Mouse (Mus musculus) kidney, postnatal 0 days (tissue): ENCODE measurements around the gene Cfap20. TPM values are rescaled to one million over a fixed set of nuclear protein-coding genes. Genes with fewer than 3 reads are reported as not detected.

Experiments used
- ATAC-seq: fragments of 200-750 bp; cut with Nextera tagmentation; replicated peaks from 2 replicates; pipeline ENCODE4 v1.8.0; 2017; ENCODE audit warnings: low read depth, moderate number of reproducible peaks, moderate TSS enrichment, moderate library complexity; ENCODE audit not compliant: low FRiP score
- DNase-seq: peaks from one replicate; pipeline ENCODE4 v3.0.0-alpha.2; 2016; ENCODE audit warnings: low spot score
- H3K27ac ChIP-seq: fragments of 300-500 bp; sonication (generic); 2 replicates; pipeline ENCODE4 v1.5.1; 2014; ENCODE audit warnings: mild to moderate bottlenecking
- H3K27me3 ChIP-seq: fragments of 300-500 bp; sonication (generic); 2 replicates; pipeline ENCODE4 v1.6.1; 2014; ENCODE audit warnings: low read length, mixed read lengths; ENCODE audit not compliant: insufficient read depth
- H3K36me3 ChIP-seq: fragments of 300-500 bp; sonication (generic); 2 replicates; pipeline ENCODE4 v1.6.1; 2014; ENCODE audit warnings: low read length, mixed read lengths; ENCODE audit not compliant: insufficient read depth
- H3K4me1 ChIP-seq: fragments of 300-500 bp; sonication (generic); replicated peaks from 2 replicates; pipeline ENCODE4 v1.6.1; 2014; ENCODE audit warnings: antibody characterized with exemption, low read length, mixed read lengths; ENCODE audit not compliant: insufficient read depth
- H3K4me2 ChIP-seq: fragments of 300-500 bp; sonication (generic); 2 replicates; pipeline ENCODE4 v1.6.1; 2014; ENCODE audit warnings: mild to moderate bottlenecking, low read length, moderate library complexity, mixed read lengths
- H3K4me3 ChIP-seq: fragments of 300-500 bp; sonication (generic); replicated peaks from 2 replicates; pipeline ENCODE4 v1.5.1; 2014; ENCODE audit warnings: low read depth, low read length
- H3K9ac ChIP-seq: fragments of 300-500 bp; sonication (generic); 2 replicates; pipeline ENCODE4 v1.6.1; 2014; ENCODE audit warnings: low read depth, low read length
- H3K9me3 ChIP-seq: fragments of 300-500 bp; sonication (generic); replicated peaks from 2 replicates; pipeline ENCODE4 v1.6.1; 2016; ENCODE audit warnings: low read length, inconsistent platforms, mixed read lengths
- CTCF ChIP-seq: IDR thresholded peaks from 2 replicates; pipeline ENCODE4 v1.5.1; 2016; ENCODE audit warnings: antibody characterized with exemption, low read depth, mild to moderate bottlenecking, moderate library complexity
- WGBS: fragments of 180-500 bp; shearing (Covaris S2); extraction: QIAGEN DNeasy Blood & Tissue Kit; methylation state at CpG from one replicate; pipeline ENCODE4 v1.1.7; 2014; 5-methylcytosine and 5-hydroxymethylcytosine counted together
- polyA plus RNA-seq: library from polyadenylated mRNA; unstranded; fragments of >200 nt; fragmentation: Nextera tagmentation; extraction: Ambion mirVana; gene quantifications from 2 replicates; pipeline ENCODE4 v1.2.1, GENCODE M21; 2015

Cfap20 gene
- polyA plus RNA-seq, 1 experiment from 2014 or later: 126 TPM

DNA sequence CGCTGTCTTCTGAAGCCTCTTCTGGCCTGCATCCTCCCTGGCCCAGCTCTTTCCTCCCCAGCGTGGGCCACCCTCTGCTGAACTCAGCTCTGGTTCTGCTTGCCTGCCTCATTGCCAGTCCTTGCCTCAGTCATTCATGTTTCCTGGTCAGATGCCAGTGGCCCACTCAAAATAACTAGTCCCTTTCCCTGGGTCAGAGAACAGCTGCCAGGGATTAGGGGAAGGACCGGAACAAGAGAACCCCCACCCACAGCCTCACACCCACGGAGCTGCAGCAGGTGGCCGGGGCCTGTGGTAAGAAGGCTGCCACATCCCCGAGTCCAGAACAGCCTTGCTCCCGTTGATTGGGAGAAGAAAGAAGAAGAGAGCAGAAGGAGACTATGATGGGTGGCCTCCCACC, 33.6 kb downstream of the Cfap20 start:
- H3K4me2 ChIP-seq: no peak overlapping the region
- no peaks in the 10 kb centered on the region for H3K36me3 ChIP-seq
- H3K9me3 ChIP-seq: no peaks in the 10 kb centered on the region
- H3K9ac ChIP-seq: no peak overlapping the region
- no peaks in the 10 kb centered on the region for H3K4me1 ChIP-seq
- H3K4me3 ChIP-seq: no peak overlapping the region
- WGBS: 71% methylated on average over 7 of the region's 7 CpGs
- no peaks in the 10 kb centered on the region for H3K27me3 ChIP-seq
- ATAC-seq (no peak), DNase-seq (no peak)
- no peak for TF ChIP-seq CTCF
- no peak overlapping the region for H3K27ac ChIP-seq

DNA sequence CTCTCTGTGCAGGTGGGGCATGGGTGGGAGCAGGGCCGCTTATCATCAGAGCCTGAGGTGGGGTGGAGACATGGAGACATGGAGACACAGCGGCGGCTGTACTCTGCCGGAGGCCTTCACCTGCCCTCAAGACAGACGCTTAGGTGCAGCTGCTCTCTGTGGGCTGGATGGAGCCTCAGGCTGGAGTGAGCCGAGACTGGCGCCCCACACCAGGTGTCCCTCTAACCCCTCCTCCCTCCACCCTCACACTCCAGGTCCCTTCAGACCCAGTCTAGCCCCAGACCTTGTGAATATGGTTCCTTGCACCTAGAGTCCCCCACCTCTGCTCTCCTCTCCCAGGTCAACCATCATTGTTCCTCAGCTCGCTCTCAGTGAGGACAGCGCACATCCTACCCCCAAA, 35.5 kb downstream of the Cfap20 start:
- no peak overlapping the region for H3K4me3 ChIP-seq
- 76% methylated on average over 9 of the region's 9 CpGs for WGBS
- no peak overlapping the region for H3K9ac ChIP-seq

DNA sequence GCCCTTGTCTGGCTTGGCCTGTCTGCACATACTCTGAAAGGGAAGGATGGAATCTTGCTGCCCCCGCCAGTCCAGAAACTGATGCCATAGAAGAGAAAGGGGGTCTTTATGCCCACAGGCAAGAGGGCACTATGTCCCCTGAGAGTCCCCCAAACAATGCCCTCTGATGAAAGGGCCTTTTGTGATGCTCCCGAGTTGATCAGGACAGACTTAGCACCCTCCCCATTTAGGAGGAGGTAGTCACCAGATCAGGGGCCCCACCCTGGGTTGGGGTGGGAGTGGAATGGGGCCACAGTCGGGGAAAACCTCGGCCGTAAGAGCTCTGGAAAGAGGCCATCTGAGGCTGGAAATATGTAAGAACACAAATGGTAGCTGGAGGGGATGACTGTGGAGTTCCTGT, 37.5 kb downstream of the Cfap20 start:
- H3K27ac ChIP-seq: no peak overlapping the region
- no peaks in the 10 kb centered on the region for H3K27me3 ChIP-seq
- no peaks in the 10 kb centered on the region for H3K9me3 ChIP-seq
- no peak for TF ChIP-seq CTCF
- H3K9ac ChIP-seq: no peak overlapping the region
- no peak overlapping the region for H3K4me2 ChIP-seq
- WGBS: 63% methylated on average over 5 of the region's 5 CpGs
- DNase-seq: no peak
- H3K36me3 ChIP-seq: no peaks in the 10 kb centered on the region
- no peak for ATAC-seq
- no peak overlapping the region for H3K4me3 ChIP-seq
- peaks cover 12% of the 10 kb centered on the region; the same call in 1 of the 2 replicates for H3K4me1 ChIP-seq

More for the DNA sequence above, 35.5 kb downstream of the Cfap20 start:
- Histone ChIP-seq H3K27ac (no peak overlapping the region), H3K27me3 (no peaks in the 10 kb centered on the region), H3K9me3 (no peaks in the 10 kb centered on the region), H3K36me3 (no peaks in the 10 kb centered on the region), H3K4me1 (peaks cover 12% of the 10 kb centered on the region; the same call in 1 of the 2 replicates), H3K4me2 (no peak overlapping the region)
- no peak for TF ChIP-seq CTCF
- no peak for ATAC-seq
- no peak for DNase-seq

DNA sequence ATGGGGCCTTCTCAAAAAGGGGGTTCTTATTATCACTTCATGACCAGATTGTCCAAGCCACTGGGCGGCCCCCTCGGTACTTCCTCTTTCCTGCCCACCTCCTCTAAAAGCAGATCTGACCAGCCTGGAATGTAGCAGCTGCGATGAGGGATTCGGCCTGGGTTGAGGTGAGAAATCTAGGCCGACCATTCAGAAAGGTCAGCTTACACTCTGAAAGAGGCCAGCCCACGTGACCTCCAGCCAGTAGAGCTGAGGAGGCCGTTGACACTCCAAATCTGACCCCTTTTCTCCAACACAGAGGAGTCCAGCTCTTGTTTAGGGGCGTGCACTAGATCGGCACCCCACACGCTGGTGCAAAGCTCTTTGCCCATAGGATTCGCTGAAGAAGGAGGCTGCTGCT, 37.9 kb downstream of the Cfap20 start:
- Histone ChIP-seq H3K4me1 (peaks cover 12% of the 10 kb centered on the region; the same call in 1 of the 2 replicates), H3K9ac (no peak overlapping the region), H3K4me2 (no peak overlapping the region), H3K9me3 (no peaks in the 10 kb centered on the region), H3K27ac (no peak overlapping the region), H3K4me3 (no peak overlapping the region), H3K36me3 (no peaks in the 10 kb centered on the region), H3K27me3 (no peaks in the 10 kb centered on the region)
- no peak for TF ChIP-seq CTCF
- no peak for DNase-seq
- 39% methylated on average over 11 of the region's 11 CpGs for WGBS
- ATAC-seq: no peak

DNA sequence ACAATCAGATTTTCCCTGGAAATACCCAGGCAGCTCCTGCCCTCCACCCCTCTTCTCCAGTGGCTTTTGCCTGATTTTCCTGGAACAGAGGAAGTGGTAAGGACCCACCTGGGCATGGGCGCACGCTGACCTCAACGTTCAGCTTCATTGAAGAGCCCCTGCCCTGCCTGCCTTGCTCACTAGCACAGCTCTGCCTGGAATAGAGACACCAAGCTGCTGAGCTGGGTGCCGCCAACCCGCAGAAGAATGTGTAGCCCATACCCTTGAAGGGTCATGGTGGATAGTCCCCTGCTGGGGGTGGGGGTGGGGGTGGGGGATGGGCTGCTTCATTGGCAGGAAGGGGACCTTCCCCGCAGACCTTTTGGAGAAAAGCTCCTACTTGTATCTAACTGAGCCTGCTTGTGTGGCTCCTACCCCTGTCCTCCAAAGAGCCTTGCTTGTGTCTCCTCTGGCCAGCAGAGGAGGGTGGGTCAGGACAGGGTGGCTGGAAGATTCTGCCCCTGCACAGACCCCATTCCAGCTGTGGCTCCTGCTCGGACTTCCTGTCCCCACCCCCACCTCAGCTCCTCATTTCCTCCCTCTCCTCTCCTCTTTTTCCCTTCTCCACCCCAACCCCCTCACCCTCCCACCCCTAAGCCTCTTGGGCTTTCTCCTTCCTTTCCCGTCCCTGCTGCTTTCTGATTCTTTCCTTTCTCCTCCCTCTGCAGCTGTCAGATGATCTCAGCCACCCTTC, 39.3 kb downstream of the Cfap20 start:
- 0 out of 2 replicates have a peak overlapping the region, but pooled peaks have one; percentile 8 for H3K9ac ChIP-seq
- H3K4me3 ChIP-seq: no peak overlapping the region
- H3K36me3 ChIP-seq: no peaks in the 10 kb centered on the region
- no peaks in the 10 kb centered on the region for H3K27me3 ChIP-seq
- no peak for TF ChIP-seq CTCF
- peak; percentile 32 for DNase-seq
- WGBS: 22% methylated on average over 8 of the region's 8 CpGs
- ATAC-seq: peak; percentile 40; the same call in 1 of the 2 replicates
- H3K4me1 ChIP-seq: peaks cover 19% of the 10 kb centered on the region; the same call in 1 of the 2 replicates
- H3K27ac ChIP-seq: peak overlapping the region; percentile 50; the same call in 1 of the 2 replicates
- peak overlapping the region; percentile 5; the same call in 1 of the 2 replicates for H3K4me2 ChIP-seq
- H3K9me3 ChIP-seq: no peaks in the 10 kb centered on the region

DNA sequence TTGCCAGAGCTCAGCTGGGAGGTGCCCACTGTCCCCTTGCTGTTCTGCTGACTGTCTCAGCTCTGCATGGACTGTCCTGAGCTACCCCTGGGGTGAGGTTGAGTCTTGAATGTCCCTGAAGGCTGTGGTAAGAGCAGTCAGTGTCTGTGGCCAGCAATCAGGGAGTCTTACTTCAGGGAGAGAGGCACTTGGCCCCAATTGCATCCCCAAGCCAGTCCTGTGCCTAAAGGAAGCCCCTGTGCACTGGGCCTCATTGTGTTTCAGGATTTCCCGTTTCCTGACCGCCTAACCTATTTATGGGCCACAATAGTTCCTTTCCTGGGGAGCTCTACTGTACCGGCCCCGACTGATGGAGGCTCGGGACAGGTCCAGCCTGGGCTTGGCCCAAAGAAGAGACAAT, 42.1 kb downstream of the Cfap20 start:
- Histone ChIP-seq H3K27ac (peak overlapping the region; percentile 63), H3K4me1 (peaks cover 19% of the 10 kb centered on the region; the same call in 1 of the 2 replicates), H3K27me3 (no peaks in the 10 kb centered on the region), H3K4me2 (no peak overlapping the region), H3K36me3 (no peaks in the 10 kb centered on the region), H3K9ac (no peak overlapping the region), H3K9me3 (no peaks in the 10 kb centered on the region), H3K4me3 (no peak overlapping the region)
- WGBS: 75% methylated on average over 5 of the region's 5 CpGs
- DNase-seq (peak; percentile 55), ATAC-seq (no peak)
- TF ChIP-seq CTCF: no peak
